Mouse (Mus musculus): Measurements from ENCODE around the gene Rmnd1.

The Rmnd1 gene

GRCm38 (mm10) chr10:4354371-4355260, 77.6 kb downstream of the Rmnd1 start:
- DNase-seq (ENCODE audit: low read depth) = no peak

Measured in 416B (cell line).